Mouse (Mus musculus) midbrain, embryonic 15.5 days (tissue): ENCODE data around the gene Sult5a1. TPM values are rescaled to one million over a fixed set of nuclear protein-coding genes. Genes with fewer than 3 reads are reported as not detected.

Experiments
- ATAC-seq: fragments of 200-750 bp; cut with Nextera tagmentation; replicated peaks from 2 replicates; pipeline ENCODE4 v1.8.0; 2017; ENCODE audit warnings: moderate TSS enrichment
- H3K27ac ChIP-seq: fragments of 300-500 bp; sonication (generic); 2 replicates; pipeline ENCODE4 v1.5.1; 2015; ENCODE audit warnings: mild to moderate bottlenecking, inconsistent platforms
- H3K27me3 ChIP-seq: fragments of 300-500 bp; sonication (generic); replicated peaks from 2 replicates; pipeline ENCODE4 v1.6.1; 2015; ENCODE audit warnings: inconsistent platforms
- H3K36me3 ChIP-seq: fragments of 300-500 bp; sonication (generic); replicated peaks from 2 replicates; pipeline ENCODE4 v1.6.1; 2015; ENCODE audit warnings: inconsistent platforms
- H3K4me1 ChIP-seq: fragments of 300-500 bp; sonication (generic); 2 replicates; pipeline ENCODE4 v1.6.1; 2015; ENCODE audit warnings: inconsistent platforms
- H3K4me2 ChIP-seq: fragments of 300-500 bp; sonication (generic); 2 replicates; pipeline ENCODE4 v1.6.1; 2015; ENCODE audit warnings: inconsistent platforms, mild to moderate bottlenecking, moderate library complexity
- H3K4me3 ChIP-seq: fragments of 300-500 bp; sonication (generic); 2 replicates; pipeline ENCODE4 v1.5.1; 2015; ENCODE audit warnings: mild to moderate bottlenecking, inconsistent platforms
- H3K9ac ChIP-seq: fragments of 300-500 bp; sonication (generic); 2 replicates; pipeline ENCODE4 v1.6.1; 2015; ENCODE audit warnings: mild to moderate bottlenecking, inconsistent platforms
- H3K9me3 ChIP-seq: fragments of 300-500 bp; sonication (generic); 2 replicates; pipeline ENCODE4 v1.6.1; 2016; ENCODE audit warnings: inconsistent platforms
- WGBS: fragments of 180-500 bp; shearing (Covaris S2); methylation state at CpG from one replicate; pipeline ENCODE4 v1.1.7; 2015; ENCODE audit warnings: mixed read lengths; 5-methylcytosine and 5-hydroxymethylcytosine counted together
- polyA plus RNA-seq: library from polyadenylated mRNA; unstranded; fragments of >200 nt; fragmentation: Nextera tagmentation; extraction: Ambion mirVana; gene quantifications from 2 replicates; pipeline ENCODE4 v1.2.1, GENCODE M21; 2015

Sult5a1 gene
- polyA plus RNA-seq, 1 experiment from 2014 or later = 1.6 TPM

DNA sequence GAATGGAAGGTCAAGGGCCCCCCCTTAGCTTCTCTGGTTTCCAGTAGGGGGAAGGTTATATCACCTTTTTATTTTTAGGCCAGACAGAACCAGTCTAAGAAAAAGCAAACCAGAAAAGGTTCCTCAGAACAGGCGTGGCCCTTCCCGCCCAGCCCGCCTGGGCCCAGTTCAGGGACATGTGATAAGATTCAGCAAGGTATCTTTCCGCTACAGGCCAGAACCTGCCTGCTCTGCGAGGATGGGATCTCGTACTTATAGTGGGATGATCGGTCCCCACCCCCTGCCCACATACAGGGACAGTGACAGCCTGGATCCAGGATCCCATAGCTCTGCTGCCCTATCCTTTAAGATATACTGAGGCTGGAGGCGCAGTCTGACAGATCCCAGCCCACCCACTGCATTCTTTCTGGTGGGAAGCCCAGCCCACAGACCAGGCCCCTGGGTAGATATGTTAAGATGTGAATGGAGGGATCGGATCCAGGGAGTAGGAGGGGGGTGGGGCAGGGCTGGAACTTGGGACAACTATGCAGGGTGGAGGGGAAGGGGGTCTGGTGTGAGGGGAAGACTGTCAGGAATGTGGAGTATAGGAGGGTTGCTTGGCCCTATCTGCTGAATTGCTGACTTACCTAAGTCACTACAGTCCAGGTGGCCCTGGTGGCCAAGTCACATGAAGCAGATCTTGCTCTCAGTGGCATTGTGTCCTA, 1.9 kb downstream of the Sult5a1 start:
- Histone ChIP-seq H3K27me3 (no peaks in the 10 kb centered on the region), H3K4me2 (no peak overlapping the region), H3K36me3 (no peaks in the 10 kb centered on the region), H3K9ac (no peak overlapping the region), H3K4me3 (no peak overlapping the region), H3K9me3 (no peaks in the 10 kb centered on the region), H3K4me1 (no peaks in the 10 kb centered on the region), H3K27ac (no peak overlapping the region)
- no peak for ATAC-seq
- WGBS = 83% methylated on average over 9 of the region's 9 CpGs

DNA sequence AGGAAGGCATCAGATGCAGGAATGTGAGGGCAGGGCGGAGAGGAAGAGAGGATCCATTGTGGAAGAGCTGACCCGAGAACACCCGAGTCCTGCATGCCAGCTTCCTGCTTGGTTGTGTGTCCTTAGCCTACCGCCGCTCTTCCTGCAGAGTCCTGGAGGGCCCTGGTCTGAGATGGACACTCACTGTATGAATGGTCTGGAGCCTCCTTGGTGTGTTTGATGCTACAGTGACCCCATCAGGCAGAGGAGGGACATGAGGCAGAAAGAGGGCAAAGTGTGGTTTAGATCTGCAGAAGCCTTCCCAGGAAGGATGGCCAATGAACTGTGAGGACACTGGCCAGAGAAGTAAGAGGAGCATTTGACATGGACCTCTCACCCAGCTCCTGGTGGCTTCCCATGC, 2.9 kb downstream of the Sult5a1 start:
- 78% methylated on average over 5 of the region's 5 CpGs for WGBS

DNA sequence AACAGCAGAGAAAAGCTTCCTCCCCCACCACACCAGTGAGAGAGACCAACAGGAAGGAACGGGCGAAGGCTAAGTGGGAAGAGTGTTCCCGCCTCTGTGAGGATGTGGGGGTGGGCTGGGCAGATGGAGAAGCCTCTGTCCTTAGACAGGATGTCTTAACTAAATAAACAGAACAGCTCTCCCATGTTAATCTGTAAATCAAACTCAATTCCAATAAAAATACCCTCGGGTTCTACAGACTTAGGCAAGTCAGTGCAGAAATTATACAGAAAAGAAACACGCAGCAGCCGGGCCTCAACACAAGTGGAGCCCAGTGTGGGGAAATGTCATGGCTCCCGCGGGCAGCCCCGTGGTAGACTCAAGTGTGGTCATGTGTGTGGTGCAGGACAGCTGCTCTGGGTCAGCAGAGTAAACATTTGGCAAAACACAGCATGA, 7.4 kb downstream of the Sult5a1 start:
- no peak overlapping the region for H3K27ac ChIP-seq
- 72% methylated on average over 9 of the region's 9 CpGs for WGBS
- no peaks in the 10 kb centered on the region for H3K9me3 ChIP-seq
- no peak overlapping the region for H3K4me3 ChIP-seq
- no peaks in the 10 kb centered on the region for H3K4me1 ChIP-seq
- no peaks in the 10 kb centered on the region for H3K36me3 ChIP-seq
- H3K27me3 ChIP-seq = no peaks in the 10 kb centered on the region
- no peak for ATAC-seq
- H3K4me2 ChIP-seq = no peak overlapping the region
- no peak overlapping the region for H3K9ac ChIP-seq

More for the DNA sequence above, 2.9 kb downstream of the Sult5a1 start:
- H3K27ac ChIP-seq = no peak overlapping the region
- H3K9ac ChIP-seq = no peak overlapping the region
- no peak for ATAC-seq
- H3K9me3 ChIP-seq = no peaks in the 10 kb centered on the region
- H3K4me1 ChIP-seq = no peaks in the 10 kb centered on the region
- no peak overlapping the region for H3K4me2 ChIP-seq
- no peaks in the 10 kb centered on the region for H3K27me3 ChIP-seq
- no peaks in the 10 kb centered on the region for H3K36me3 ChIP-seq
- no peak overlapping the region for H3K4me3 ChIP-seq

GRCm38 (mm10) chr8:123146390-123146789, 11.7 kb downstream of the Sult5a1 start:
- Histone ChIP-seq H3K4me2 (no peak overlapping the region), H3K27me3 (no peaks in the 10 kb centered on the region), H3K9me3 (no peaks in the 10 kb centered on the region), H3K36me3 (no peaks in the 10 kb centered on the region), H3K4me3 (no peak overlapping the region), H3K4me1 (no peaks in the 10 kb centered on the region), H3K9ac (no peak overlapping the region), H3K27ac (peak overlapping the region; percentile 39; the same call in 1 of the 2 replicates)
- WGBS = 75% methylated on average over 7 of the region's 7 CpGs
- ATAC-seq = no peak

GRCm38 (mm10) chr8:123145279-123145678, 12.8 kb downstream of the Sult5a1 start:
- H3K36me3 ChIP-seq = no peaks in the 10 kb centered on the region
- no peak overlapping the region for H3K4me2 ChIP-seq
- no peak overlapping the region for H3K27ac ChIP-seq
- no peaks in the 10 kb centered on the region for H3K9me3 ChIP-seq
- no peaks in the 10 kb centered on the region for H3K4me1 ChIP-seq
- no peak overlapping the region for H3K4me3 ChIP-seq
- no peak overlapping the region for H3K9ac ChIP-seq
- WGBS = 57% methylated on average over 6 of the region's 6 CpGs
- no peak for ATAC-seq
- no peaks in the 10 kb centered on the region for H3K27me3 ChIP-seq

DNA sequence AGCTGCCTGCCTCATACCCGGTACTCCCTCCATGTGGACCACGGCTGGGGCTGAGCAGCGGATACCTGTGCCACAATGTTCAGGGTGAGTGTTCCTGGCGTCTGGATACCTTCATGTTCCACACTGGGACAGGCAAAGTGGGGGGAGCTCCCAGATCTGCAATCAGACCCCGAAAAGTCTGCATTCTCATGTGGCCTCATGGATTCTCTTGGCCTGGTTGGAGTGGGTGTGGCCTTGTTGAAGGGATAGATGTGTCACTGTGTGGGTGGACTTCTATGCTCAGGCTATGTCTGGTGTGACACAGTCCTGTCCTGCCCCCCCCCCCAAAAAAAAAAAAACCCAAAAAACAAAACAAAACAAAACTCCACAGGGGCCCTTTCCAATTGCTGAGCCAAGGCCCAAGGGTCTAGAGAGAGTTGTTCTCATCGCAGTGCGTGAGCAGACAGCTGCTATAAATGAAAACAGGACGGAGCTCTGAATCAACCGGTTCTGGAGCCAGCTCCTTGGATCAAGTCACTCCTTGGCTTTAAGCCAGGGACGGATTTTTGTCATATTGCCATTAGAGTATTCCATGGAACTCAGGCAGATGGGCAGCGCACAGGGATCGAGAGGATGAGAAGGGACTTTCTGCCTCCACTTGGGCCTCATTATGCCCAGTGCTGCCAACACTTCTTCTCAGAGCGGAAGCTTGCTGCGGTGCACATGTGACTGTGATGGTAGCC, 16.2 kb downstream of the Sult5a1 start:
- Histone ChIP-seq H3K4me1 (peaks cover 9% of the 10 kb centered on the region; the same call in 1 of the 2 replicates), H3K27me3 (no peaks in the 10 kb centered on the region), H3K9ac (no peak overlapping the region), H3K36me3 (no peaks in the 10 kb centered on the region), H3K27ac (no peak overlapping the region), H3K9me3 (no peaks in the 10 kb centered on the region), H3K4me3 (no peak overlapping the region), H3K4me2 (no peak overlapping the region)
- no peak for ATAC-seq
- WGBS = 75% methylated on average over 14 of the region's 14 CpGs

DNA sequence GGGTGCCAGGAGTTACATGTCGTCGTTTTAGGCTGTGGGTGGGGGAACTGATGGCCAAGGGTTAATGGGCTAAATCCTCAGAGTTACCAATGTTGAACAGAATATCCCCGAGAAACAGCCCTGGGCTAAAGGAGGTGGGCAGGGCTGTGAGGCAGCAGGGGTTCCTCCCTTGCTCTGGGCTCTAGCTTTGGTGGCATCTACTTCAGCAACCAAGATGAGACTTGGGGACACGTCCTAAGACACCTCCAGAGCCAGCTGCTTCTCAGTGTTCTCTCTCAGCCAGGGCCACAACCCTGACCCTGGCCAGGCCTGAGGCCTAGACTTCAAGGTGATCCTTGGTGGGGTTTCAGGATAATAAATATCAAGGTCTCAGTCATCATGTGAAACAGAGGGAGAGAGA, 19.4 kb downstream of the Sult5a1 start:
- H3K9me3 ChIP-seq = no peaks in the 10 kb centered on the region
- H3K4me2 ChIP-seq = no peak overlapping the region
- H3K36me3 ChIP-seq = no peaks in the 10 kb centered on the region
- H3K27me3 ChIP-seq = no peaks in the 10 kb centered on the region
- ATAC-seq = no peak
- H3K27ac ChIP-seq = no peak overlapping the region
- peaks cover 29% of the 10 kb centered on the region for H3K4me1 ChIP-seq
- H3K4me3 ChIP-seq = no peak overlapping the region
- no peak overlapping the region for H3K9ac ChIP-seq
- 60% methylated on average over 4 of the region's 4 CpGs for WGBS

- H3K4me2 ChIP-seq = no peak overlapping the region
- peaks cover 29% of the 10 kb centered on the region for H3K4me1 ChIP-seq
- WGBS = 13% methylated on average over 2 of the region's 2 CpGs
- ATAC-seq = 0 out of 2 replicates have a peak, but pooled peaks have one; percentile 37
- no peaks in the 10 kb centered on the region for H3K27me3 ChIP-seq
- no peaks in the 10 kb centered on the region for H3K9me3 ChIP-seq
- H3K4me3 ChIP-seq = no peak overlapping the region
- no peak overlapping the region for H3K9ac ChIP-seq
- H3K36me3 ChIP-seq = no peaks in the 10 kb centered on the region
- H3K27ac ChIP-seq = no peak overlapping the region
These were observed 20.5 kb downstream of the Sult5a1 start for GRCm38 (mm10) chr8:123137645-123138077.

DNA sequence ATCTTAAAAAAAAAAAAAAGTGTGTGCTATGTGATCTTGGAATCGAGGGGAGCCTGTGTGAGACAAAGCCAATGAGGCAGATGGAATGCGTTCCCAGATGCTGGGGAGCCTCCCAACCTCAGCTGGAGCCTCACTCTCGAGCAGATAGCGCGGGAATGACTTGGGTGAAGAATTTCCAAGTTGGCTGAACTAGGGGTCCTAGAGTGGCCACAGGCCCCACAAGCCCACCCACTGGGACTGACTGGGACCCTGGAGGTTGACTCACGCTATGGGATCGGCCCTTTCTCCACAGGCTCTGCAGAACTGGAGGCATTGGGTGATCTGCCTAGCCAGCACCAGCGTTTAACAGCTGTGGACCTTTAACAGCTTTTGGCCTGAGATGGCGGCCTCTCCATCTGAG, 21.8 kb downstream of the Sult5a1 start:
- Histone ChIP-seq H3K9me3 (no peaks in the 10 kb centered on the region), H3K9ac (no peak overlapping the region), H3K36me3 (no peaks in the 10 kb centered on the region), H3K4me2 (no peak overlapping the region), H3K4me3 (no peak overlapping the region), H3K27ac (no peak overlapping the region), H3K4me1 (peaks cover 29% of the 10 kb centered on the region), H3K27me3 (no peaks in the 10 kb centered on the region)
- ATAC-seq = no peak
- 81% methylated on average over 9 of the region's 9 CpGs for WGBS

GRCm38 (mm10) chr8:123135806-123136205, 22.3 kb downstream of the Sult5a1 start:
- peak; percentile 37; the same call in 1 of the 2 replicates for ATAC-seq

DNA sequence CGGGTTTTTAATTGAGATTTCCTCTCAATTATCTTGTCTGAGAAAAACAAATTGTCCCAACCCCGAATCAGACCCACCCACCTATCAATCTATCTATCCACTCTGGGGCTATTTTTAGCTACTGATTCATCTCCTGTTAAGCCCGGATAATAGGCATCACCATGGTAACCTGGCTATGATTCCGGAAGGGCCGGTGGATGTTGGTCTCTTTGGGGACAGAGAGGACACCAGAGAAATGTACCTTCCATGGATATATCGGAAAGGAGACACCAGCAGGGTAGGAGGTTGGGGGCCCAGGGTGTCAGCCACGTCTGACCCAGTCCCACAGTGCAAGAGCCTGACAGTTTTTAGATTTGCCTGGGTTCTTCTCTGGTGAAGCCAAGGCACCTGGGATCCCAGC, 22.7 kb downstream of the Sult5a1 start:
- Histone ChIP-seq H3K27me3 (no peaks in the 10 kb centered on the region), H3K9ac (no peak overlapping the region), H3K4me2 (peak overlapping the region; percentile 14), H3K4me1 (peaks cover 29% of the 10 kb centered on the region), H3K27ac (peak overlapping the region; percentile 80), H3K4me3 (peak overlapping the region; percentile 3; the same call in 1 of the 2 replicates), H3K36me3 (no peaks in the 10 kb centered on the region), H3K9me3 (no peaks in the 10 kb centered on the region)
- ATAC-seq = peak; percentile 83
- 14% methylated on average over 7 of the region's 7 CpGs for WGBS

More at GRCm38 (mm10) chr8:123135806-123136205, 22.3 kb downstream of the Sult5a1 start:
- Histone ChIP-seq H3K36me3 (no peaks in the 10 kb centered on the region), H3K9me3 (no peaks in the 10 kb centered on the region), H3K9ac (no peak overlapping the region), H3K27me3 (no peaks in the 10 kb centered on the region), H3K4me3 (peak overlapping the region; percentile 3; the same call in 1 of the 2 replicates), H3K4me2 (peak overlapping the region; percentile 14), H3K4me1 (peaks cover 29% of the 10 kb centered on the region), H3K27ac (peak overlapping the region; percentile 80)
- 43% methylated on average over 9 of the region's 9 CpGs for WGBS

GRCm38 (mm10) chr8:123134149-123134713, 23.9 kb downstream of the Sult5a1 start:
- peak overlapping the region; percentile 80 for H3K27ac ChIP-seq
- H3K36me3 ChIP-seq = no peaks in the 10 kb centered on the region
- 88% methylated on average over 11 of the region's 11 CpGs for whole genome bisulfite sequencing
- no peak overlapping the region for H3K9ac ChIP-seq
- H3K27me3 ChIP-seq = no peaks in the 10 kb centered on the region
- no peaks in the 10 kb centered on the region for H3K9me3 ChIP-seq
- ATAC-seq = no peak
- H3K4me2 ChIP-seq = no peak overlapping the region
- no peak overlapping the region for H3K4me3 ChIP-seq
- peaks cover 29% of the 10 kb centered on the region for H3K4me1 ChIP-seq
